Mouse (Mus musculus) heart, embryonic 10.5 days (tissue): ENCODE measurements around the gene Taf1b. TPM values are rescaled to one million over a fixed set of nuclear protein-coding genes. Genes with fewer than 3 reads are reported as not detected.
A peak's percentile ranks its signal among the peaks of the same experiment; 100 is the strongest.

Experiments
- DNase-seq: peaks from one replicate; pipeline ENCODE4 v3.0.0-alpha.2; 2017; ENCODE audit warnings: low spot score
- H3K27ac ChIP-seq: fragments of 300-500 bp; sonication (generic); 2 replicates; pipeline ENCODE4 v1.5.1; 2016; ENCODE audit warnings: mild to moderate bottlenecking
- H3K27me3 ChIP-seq: fragments of 300-500 bp; sonication (generic); 2 replicates; pipeline ENCODE4 v1.6.1; 2016; ENCODE audit warnings: mild to moderate bottlenecking; ENCODE audit not compliant: poor library complexity, insufficient read depth, severe bottlenecking
- H3K36me3 ChIP-seq: fragments of 300-500 bp; sonication (generic); 2 replicates; pipeline ENCODE4 v1.6.1; 2016; ENCODE audit warnings: mild to moderate bottlenecking, moderate library complexity
- H3K4me1 ChIP-seq: fragments of 300-500 bp; sonication (generic); 2 replicates; pipeline ENCODE4 v1.6.1; 2016; ENCODE audit warnings: mild to moderate bottlenecking
- H3K4me3 ChIP-seq: fragments of 300-500 bp; sonication (generic); 2 replicates; pipeline ENCODE4 v1.5.1; 2016; ENCODE audit warnings: mild to moderate bottlenecking, moderate library complexity
- H3K9me3 ChIP-seq: fragments of 300-500 bp; sonication (generic); 2 replicates; pipeline ENCODE4 v1.6.1; 2016; ENCODE audit warnings: mild to moderate bottlenecking, moderate library complexity
- WGBS: fragments of 180-500 bp; shearing (Covaris S2); methylation state at CpG from one replicate; pipeline ENCODE4 v1.1.7; 2016; 5-methylcytosine and 5-hydroxymethylcytosine counted together
- polyA plus RNA-seq: library from polyadenylated mRNA; unstranded; fragments of >200 nt; fragmentation: Nextera tagmentation; extraction: Ambion mirVana; gene quantifications from 2 replicates; pipeline ENCODE4 v1.2.1, GENCODE M21; 2016

Gene Taf1b
- polyA plus RNA-seq, 1 experiment from 2014 or later: 28.9 TPM

GRCm38 (mm10) chr12:24592956-24593672 is 95.0 kb downstream of the Taf1b start:
- peaks cover 17% of the 10 kb centered on the region for H3K4me1 ChIP-seq
- no peak for DNase-seq
- H3K4me3 ChIP-seq: peak overlapping the region; percentile 40
- 22% methylated on average over 22 of the region's 22 CpGs for WGBS
- peaks cover 46% of the 10 kb centered on the region for H3K36me3 ChIP-seq
- H3K27ac ChIP-seq: peak overlapping the region; percentile 1; the same call in 1 of the 2 replicates
- H3K9me3 ChIP-seq: no peaks in the 10 kb centered on the region
- H3K27me3 ChIP-seq: no peaks in the 10 kb centered on the region

- no peak overlapping the region for H3K27ac ChIP-seq
- WGBS: 84% methylated on average over 6 of the region's 6 CpGs
- H3K4me3 ChIP-seq: no peak overlapping the region
- H3K36me3 ChIP-seq: peaks cover 29% of the 10 kb centered on the region; the same call in 1 of the 2 replicates
- no peak for DNase-seq
- H3K27me3 ChIP-seq: no peaks in the 10 kb centered on the region
- no peaks in the 10 kb centered on the region for H3K9me3 ChIP-seq
- peaks cover 9% of the 10 kb centered on the region for H3K4me1 ChIP-seq
Observed at GRCm38 (mm10) chr12:24597376-24597775, 99.2 kb downstream of the Taf1b start.

GRCm38 (mm10) chr12:24599366-24599895 is 101.3 kb downstream of the Taf1b start:
- no peak for DNase-seq
- H3K9me3 ChIP-seq: no peaks in the 10 kb centered on the region
- WGBS: 70% methylated on average over 8 of the region's 8 CpGs
- H3K36me3 ChIP-seq: peaks cover 32% of the 10 kb centered on the region; the same call in 1 of the 2 replicates
- H3K4me1 ChIP-seq: no peaks in the 10 kb centered on the region
- no peak overlapping the region for H3K4me3 ChIP-seq
- H3K27me3 ChIP-seq: no peaks in the 10 kb centered on the region
- no peak overlapping the region for H3K27ac ChIP-seq

GRCm38 (mm10) chr12:24600074-24600473 is 101.9 kb downstream of the Taf1b start:
- H3K27ac ChIP-seq: no peak overlapping the region
- no peaks in the 10 kb centered on the region for H3K4me1 ChIP-seq
- DNase-seq: no peak
- no peak overlapping the region for H3K4me3 ChIP-seq
- peaks cover 32% of the 10 kb centered on the region for H3K36me3 ChIP-seq
- no peaks in the 10 kb centered on the region for H3K9me3 ChIP-seq
- no peaks in the 10 kb centered on the region for H3K27me3 ChIP-seq
- WGBS: 80% methylated on average over 7 of the region's 7 CpGs

GRCm38 (mm10) chr12:24600806-24601205 is 102.6 kb downstream of the Taf1b start:
- no peaks in the 10 kb centered on the region for H3K4me1 ChIP-seq
- no peaks in the 10 kb centered on the region for H3K9me3 ChIP-seq
- peak; percentile 88 for DNase-seq
- peaks cover 32% of the 10 kb centered on the region for H3K36me3 ChIP-seq
- no peaks in the 10 kb centered on the region for H3K27me3 ChIP-seq
- WGBS: 3% methylated on average over 9 of the region's 9 CpGs
- H3K4me3 ChIP-seq: no peak overlapping the region
- no peak overlapping the region for H3K27ac ChIP-seq

- no peak for DNase-seq
- no peaks in the 10 kb centered on the region for H3K27me3 ChIP-seq
- no peak overlapping the region for H3K4me3 ChIP-seq
- H3K9me3 ChIP-seq: no peaks in the 10 kb centered on the region
- no peak overlapping the region for H3K27ac ChIP-seq
- H3K36me3 ChIP-seq: peaks cover 43% of the 10 kb centered on the region
- H3K4me1 ChIP-seq: no peaks in the 10 kb centered on the region
- WGBS: 41% methylated on average over 2 of the region's 2 CpGs
Observed at GRCm38 (mm10) chr12:24603266-24603665, 105.1 kb downstream of the Taf1b start.

- Histone ChIP-seq H3K27me3 (no peaks in the 10 kb centered on the region), H3K27ac (no peak overlapping the region), H3K4me1 (no peaks in the 10 kb centered on the region), H3K9me3 (no peaks in the 10 kb centered on the region), H3K4me3 (no peak overlapping the region), H3K36me3 (peaks cover 70% of the 10 kb centered on the region)
- WGBS: 74% methylated on average over 10 of the region's 10 CpGs
- no peak for DNase-seq
Observed at GRCm38 (mm10) chr12:24606166-24606565, 108.0 kb downstream of the Taf1b start.

Other genes with a start within 250 kb of the Taf1b start
- 4.1 and 5.1 TPM in 2 replicates for gene Grhl1, start 73.9 kb downstream of the Taf1b start, polyA plus RNA-seq
- 12.0 and 16.2 TPM in 2 replicates for gene Klf11, start 152.9 kb downstream of the Taf1b start, polyA plus RNA-seq
- gene Cys1, start 183.5 kb downstream of the Taf1b start, polyA plus RNA-seq: 0.28 and 0.34 TPM in 2 replicates
- gene Rrm2, start 209.9 kb downstream of the Taf1b start, polyA plus RNA-seq: 307 TPM in 2 replicates